Mouse (Mus musculus) intestine, embryonic 14.5 days (tissue): ENCODE measurements at regions not wholly inside any gene's neighbourhood (a gene's known extent, or its start where the extent isn't known, plus 50 kb on each side); places are given as distances from the start of the nearest gene placed in this dataset.

Experiments
- ATAC-seq: fragments of 200-750 bp; cut with Nextera tagmentation; replicated peaks from 2 replicates; pipeline ENCODE4 v1.8.0; 2017; ENCODE audit warnings: low read depth, moderate number of reproducible peaks, moderate TSS enrichment, moderate library complexity; ENCODE audit not compliant: low FRiP score, low TSS enrichment
- DNase-seq: peaks from one replicate; pipeline ENCODE4 v3.0.0-alpha.2; 2018; ENCODE audit warnings: low spot score
- H3K27ac ChIP-seq: fragments of 300-500 bp; sonication (generic); 2 replicates; pipeline ENCODE4 v1.5.1; 2014; ENCODE audit warnings: low read depth, mild to moderate bottlenecking, control low read depth
- H3K27me3 ChIP-seq: fragments of 300-500 bp; sonication (generic); replicated peaks from 2 replicates; pipeline ENCODE4 v1.6.1; 2014; ENCODE audit warnings: low read length, control low read depth; ENCODE audit not compliant: control insufficient read depth, insufficient read depth
- H3K36me3 ChIP-seq: fragments of 300-500 bp; sonication (generic); 2 replicates; pipeline ENCODE4 v1.6.1; 2014; ENCODE audit warnings: low read length, control low read depth; ENCODE audit not compliant: control insufficient read depth, insufficient read depth
- H3K4me1 ChIP-seq: fragments of 300-500 bp; sonication (generic); replicated peaks from 2 replicates; pipeline ENCODE4 v1.6.1; 2014; ENCODE audit warnings: low read length, control low read depth, mixed read lengths; ENCODE audit not compliant: control insufficient read depth, insufficient read depth
- H3K4me2 ChIP-seq: fragments of 300-500 bp; sonication (generic); 2 replicates; pipeline ENCODE4 v1.6.1; 2014; ENCODE audit warnings: low read length
- H3K4me3 ChIP-seq: fragments of 300-500 bp; sonication (generic); 2 replicates; pipeline ENCODE4 v1.5.1; 2014; ENCODE audit warnings: low read depth, low read length, control low read depth, mixed read lengths
- H3K9ac ChIP-seq: fragments of 300-500 bp; sonication (generic); 2 replicates; pipeline ENCODE4 v1.6.1; 2014; ENCODE audit warnings: mild to moderate bottlenecking, low read length
- H3K9me3 ChIP-seq: fragments of 300-500 bp; sonication (generic); 2 replicates; pipeline ENCODE4 v1.6.1; 2016; ENCODE audit warnings: low read length, control low read depth; ENCODE audit not compliant: control insufficient read depth
- WGBS: fragments of 180-500 bp; shearing (Covaris S2); extraction: QIAGEN DNeasy Blood & Tissue Kit; methylation state at CpG from one replicate; pipeline ENCODE4 v1.1.7; 2014; 5-methylcytosine and 5-hydroxymethylcytosine counted together

DNA sequence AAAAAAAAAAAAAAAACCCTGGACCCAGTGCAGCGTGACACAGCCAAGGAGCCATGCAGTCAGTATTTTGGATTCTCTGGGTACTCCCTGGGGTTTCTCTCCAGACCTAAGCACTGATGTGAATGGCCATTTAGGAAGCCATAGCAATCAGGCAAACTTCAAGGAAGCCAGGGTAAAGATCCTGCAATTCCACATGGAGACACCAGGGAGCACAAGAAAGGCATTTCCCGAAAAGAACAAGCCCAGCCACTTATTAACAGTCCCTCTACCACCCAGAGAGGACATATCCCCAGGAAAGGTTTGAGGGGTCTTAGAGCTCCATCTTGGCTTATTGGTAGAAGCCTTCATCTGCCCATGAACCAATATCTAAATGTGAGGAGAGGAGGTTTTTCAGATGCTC, 68.3 kb upstream of the Cdh5 start:
- Histone ChIP-seq H3K36me3 (no peaks in the 10 kb centered on the region), H3K27me3 (no peaks in the 10 kb centered on the region), H3K4me1 (peaks cover 3% of the 10 kb centered on the region), H3K4me2 (no peak overlapping the region), H3K27ac (no peak overlapping the region), H3K9me3 (peaks cover 13% of the 10 kb centered on the region; the same call in 1 of the 2 replicates), H3K4me3 (no peak overlapping the region), H3K9ac (no peak overlapping the region)
- DNase-seq (no peak), ATAC-seq (no peak)
- WGBS, result 57% methylated on average over 2 of the region's 2 CpGs

DNA sequence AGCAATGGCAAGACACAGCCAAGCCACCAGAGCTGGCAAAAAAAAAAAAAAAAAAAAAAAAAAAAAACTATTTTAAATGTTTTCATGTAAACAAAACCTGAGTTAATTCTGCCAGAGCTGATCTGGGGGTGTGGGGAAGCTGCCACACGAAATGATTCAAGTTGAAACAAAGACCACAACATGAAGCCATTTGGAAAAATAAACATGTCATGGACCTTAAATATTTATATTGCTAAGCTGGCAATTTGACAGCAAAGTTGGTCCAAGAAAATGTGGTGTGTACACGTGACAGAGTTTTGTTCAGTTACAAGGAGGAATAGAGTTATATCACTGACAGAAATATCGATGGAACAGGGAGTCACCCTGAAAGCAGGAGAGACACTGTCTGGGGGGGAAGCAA, 67.1 kb upstream of the Cdh5 start:
- Histone ChIP-seq H3K27me3 (no peaks in the 10 kb centered on the region), H3K36me3 (no peaks in the 10 kb centered on the region), H3K27ac (no peak overlapping the region), H3K4me3 (no peak overlapping the region), H3K9ac (no peak overlapping the region), H3K4me1 (no peaks in the 10 kb centered on the region), H3K9me3 (peaks cover 13% of the 10 kb centered on the region; the same call in 1 of the 2 replicates), H3K4me2 (no peak overlapping the region)
- WGBS, result 49% methylated on average over 3 of the region's 3 CpGs
- DNase-seq, result no peak
- no peak for ATAC-seq

DNA sequence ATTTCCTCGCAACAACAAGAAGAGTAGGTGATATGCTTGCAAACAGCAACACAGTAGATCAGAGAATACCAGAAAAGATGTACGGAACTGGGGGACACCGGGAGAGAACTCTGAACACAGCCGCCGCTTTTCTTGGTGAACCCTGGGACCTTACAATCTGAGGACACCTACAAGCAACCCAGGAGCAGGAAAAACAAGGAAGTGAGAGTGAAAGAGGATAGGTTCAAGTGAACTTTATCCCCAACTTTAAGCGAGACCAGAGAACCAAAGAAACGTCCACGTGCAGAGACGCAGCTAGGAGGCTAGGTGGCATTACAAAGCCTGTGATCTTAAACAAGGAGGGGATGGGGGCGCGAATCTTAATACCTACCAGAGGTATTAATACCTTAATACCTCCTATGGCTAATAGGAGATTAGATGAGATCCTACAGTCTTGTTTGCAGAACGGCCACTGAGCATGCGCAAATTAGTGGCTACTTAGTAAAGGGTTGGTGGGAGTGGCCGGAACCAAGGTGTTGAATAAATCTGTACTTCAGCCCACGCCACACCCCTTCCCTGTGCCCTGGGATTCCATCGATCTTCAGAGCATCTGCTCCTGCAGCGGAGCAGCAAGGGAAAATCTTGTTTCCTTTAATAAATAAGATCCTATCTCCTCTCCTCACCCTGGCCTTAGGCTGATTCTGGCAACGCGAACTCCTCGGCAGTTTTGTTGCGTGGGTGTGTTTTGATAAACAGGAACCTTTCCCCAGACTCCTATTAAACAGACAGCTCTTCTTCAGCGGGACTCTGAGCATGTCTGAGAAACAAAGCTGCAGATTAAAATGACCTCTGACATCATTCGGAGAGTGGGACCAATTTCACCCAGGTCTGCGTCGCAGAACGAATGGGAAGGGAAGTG, 64.6 kb upstream of the Cdh5 start:
- WGBS, result 70% methylated on average over 26 of the region's 26 CpGs
- DNase-seq, result no peak
- Histone ChIP-seq H3K4me2 (no peak overlapping the region), H3K4me1 (peaks cover 1% of the 10 kb centered on the region), H3K9ac (no peak overlapping the region), H3K9me3 (peaks cover 4% of the 10 kb centered on the region; the same call in 1 of the 2 replicates), H3K4me3 (no peak overlapping the region), H3K27me3 (no peaks in the 10 kb centered on the region), H3K27ac (no peak overlapping the region), H3K36me3 (no peaks in the 10 kb centered on the region)
- no peak for ATAC-seq

DNA sequence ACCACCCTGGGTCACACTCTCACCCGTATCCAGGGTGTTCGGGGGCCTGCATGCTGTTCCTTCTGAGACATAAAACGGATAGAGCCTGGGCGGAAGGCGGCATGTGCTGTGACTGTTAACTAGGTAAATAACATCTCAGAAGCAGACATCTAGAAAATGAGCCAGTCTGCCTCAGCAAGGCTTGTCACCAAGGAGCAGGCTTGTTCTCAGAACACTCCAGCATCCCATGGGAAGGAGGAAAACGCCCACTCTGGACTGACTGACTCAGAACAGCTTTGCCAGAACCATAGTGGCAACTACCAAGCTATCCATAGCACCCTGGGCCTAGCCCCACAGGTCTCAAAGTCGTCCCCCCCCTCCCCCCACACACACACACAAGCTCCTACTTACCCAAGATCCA, 63.8 kb upstream of the Cdh5 start:
- H3K4me2 ChIP-seq, result no peak overlapping the region
- no peaks in the 10 kb centered on the region for H3K36me3 ChIP-seq
- no peak for ATAC-seq
- no peak overlapping the region for H3K27ac ChIP-seq
- H3K4me1 ChIP-seq, result peaks cover 8% of the 10 kb centered on the region
- DNase-seq, result no peak
- no peak overlapping the region for H3K9ac ChIP-seq
- no peaks in the 10 kb centered on the region for H3K9me3 ChIP-seq
- no peaks in the 10 kb centered on the region for H3K27me3 ChIP-seq
- WGBS, result 81% methylated on average over 7 of the region's 7 CpGs
- H3K4me3 ChIP-seq, result no peak overlapping the region

DNA sequence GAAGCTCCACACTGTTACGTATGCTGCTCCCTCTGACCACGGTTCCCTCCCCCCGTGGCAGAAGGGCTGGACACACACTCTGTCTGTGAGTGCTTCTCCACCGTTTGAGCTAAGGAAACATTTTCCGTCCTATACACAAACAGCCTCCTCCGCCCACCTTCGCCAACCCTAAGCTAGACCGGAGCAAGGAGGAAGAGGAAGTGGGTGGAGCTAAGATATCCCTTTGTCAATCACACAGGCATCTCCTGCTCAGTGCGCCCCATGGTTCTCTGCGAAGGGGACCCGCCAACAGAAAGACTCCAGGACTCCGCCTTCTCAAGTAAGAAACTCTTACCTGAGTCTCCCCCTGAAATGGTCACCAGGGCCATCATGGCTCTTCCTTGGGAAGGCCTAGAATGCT, 61.9 kb upstream of the Cdh5 start:
- WGBS, result 71% methylated on average over 12 of the region's 12 CpGs
- H3K4me1 ChIP-seq, result peaks cover 8% of the 10 kb centered on the region
- no peak overlapping the region for H3K27ac ChIP-seq
- DNase-seq, result no peak
- no peak overlapping the region for H3K4me3 ChIP-seq
- no peak overlapping the region for H3K4me2 ChIP-seq
- no peak for ATAC-seq
- H3K36me3 ChIP-seq, result no peaks in the 10 kb centered on the region
- no peaks in the 10 kb centered on the region for H3K9me3 ChIP-seq
- no peak overlapping the region for H3K9ac ChIP-seq
- H3K27me3 ChIP-seq, result no peaks in the 10 kb centered on the region

DNA sequence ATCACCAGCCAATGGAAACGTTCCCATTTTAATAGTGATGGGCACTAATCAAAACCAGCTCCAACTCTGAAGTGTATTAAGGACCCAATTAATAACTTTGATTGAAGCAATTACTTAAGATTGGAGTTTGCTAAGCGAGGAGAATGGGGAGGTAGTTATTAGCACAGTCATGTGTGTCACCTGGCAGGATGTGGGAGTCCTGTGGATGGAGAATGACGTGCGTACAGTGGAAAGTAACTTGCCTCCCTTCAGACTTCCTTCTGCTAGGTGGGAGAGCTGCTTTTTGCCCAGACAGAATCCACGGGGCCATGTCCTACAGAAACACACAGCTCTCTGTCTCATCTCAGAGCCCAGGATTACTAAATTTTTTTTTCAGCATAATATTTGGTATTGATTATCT, 59.9 kb upstream of the Cdh5 start:
- H3K4me2 ChIP-seq, result no peak overlapping the region
- ATAC-seq, result no peak
- 83% methylated on average over 5 of the region's 5 CpGs for WGBS

DNA sequence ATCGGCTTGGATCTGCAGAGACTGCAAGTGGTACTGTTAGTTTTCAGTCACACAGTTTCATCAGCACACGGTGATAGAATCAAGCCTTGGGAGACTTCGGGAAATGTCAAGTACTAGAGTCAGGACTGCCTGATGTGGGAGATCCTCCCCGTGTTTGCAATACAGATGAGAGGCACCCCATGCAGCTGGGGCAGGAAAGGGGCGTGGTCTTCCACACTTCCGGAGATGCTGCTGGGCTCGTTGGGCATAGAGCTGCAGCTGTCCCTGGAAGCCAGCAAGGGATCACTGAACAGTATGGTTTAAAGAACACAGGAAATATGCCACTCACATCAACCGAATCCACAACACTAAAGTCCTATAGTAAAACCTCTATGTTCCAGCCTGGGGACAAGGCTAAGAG, 59.0 kb upstream of the Cdh5 start:
- H3K36me3 ChIP-seq, result no peaks in the 10 kb centered on the region
- no peak overlapping the region for H3K4me3 ChIP-seq
- peaks cover 8% of the 10 kb centered on the region for H3K4me1 ChIP-seq
- no peak overlapping the region for H3K9ac ChIP-seq
- no peaks in the 10 kb centered on the region for H3K9me3 ChIP-seq
- no peaks in the 10 kb centered on the region for H3K27me3 ChIP-seq
- no peak for DNase-seq
- H3K4me2 ChIP-seq, result no peak overlapping the region
- no peak overlapping the region for H3K27ac ChIP-seq
- peak; percentile 32; the same call in 1 of the 2 replicates for ATAC-seq
- WGBS, result 16% methylated on average over 8 of the region's 8 CpGs

More for the DNA sequence above, 59.9 kb upstream of the Cdh5 start:
- DNase-seq, result no peak
- H3K9me3 ChIP-seq, result no peaks in the 10 kb centered on the region
- no peak overlapping the region for H3K4me3 ChIP-seq
- no peaks in the 10 kb centered on the region for H3K36me3 ChIP-seq
- no peaks in the 10 kb centered on the region for H3K27me3 ChIP-seq
- H3K4me1 ChIP-seq, result peaks cover 8% of the 10 kb centered on the region
- no peak overlapping the region for H3K9ac ChIP-seq
- H3K27ac ChIP-seq, result no peak overlapping the region

DNA sequence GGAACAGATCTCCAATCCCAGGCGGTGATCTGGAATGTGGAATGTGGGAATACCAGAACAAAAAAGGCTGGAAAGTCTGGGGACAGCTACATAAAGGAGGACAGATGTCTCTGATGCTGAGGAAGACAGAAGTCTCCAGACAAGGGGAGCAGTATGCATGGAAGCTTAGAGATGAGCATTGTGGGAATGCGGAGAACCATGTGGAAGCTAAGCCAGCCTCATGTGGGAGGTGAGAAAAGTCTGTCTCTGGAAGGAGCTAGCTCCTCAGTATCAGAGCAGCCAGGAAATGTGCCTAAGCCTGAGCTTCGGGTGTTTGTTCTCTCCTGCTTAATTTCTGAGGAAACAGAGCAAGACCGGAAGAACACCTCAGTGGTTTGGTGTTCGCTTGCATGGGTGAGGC, 53.4 kb upstream of the Cdh5 start:
- Histone ChIP-seq H3K36me3 (no peaks in the 10 kb centered on the region), H3K27ac (no peak overlapping the region), H3K4me2 (no peak overlapping the region), H3K27me3 (no peaks in the 10 kb centered on the region), H3K4me3 (no peak overlapping the region), H3K9ac (no peak overlapping the region), H3K9me3 (no peaks in the 10 kb centered on the region), H3K4me1 (no peaks in the 10 kb centered on the region; the same call in 1 of the 2 replicates)
- ATAC-seq (no peak), DNase-seq (no peak)
- WGBS, result 69% methylated on average over 5 of the region's 5 CpGs

DNA sequence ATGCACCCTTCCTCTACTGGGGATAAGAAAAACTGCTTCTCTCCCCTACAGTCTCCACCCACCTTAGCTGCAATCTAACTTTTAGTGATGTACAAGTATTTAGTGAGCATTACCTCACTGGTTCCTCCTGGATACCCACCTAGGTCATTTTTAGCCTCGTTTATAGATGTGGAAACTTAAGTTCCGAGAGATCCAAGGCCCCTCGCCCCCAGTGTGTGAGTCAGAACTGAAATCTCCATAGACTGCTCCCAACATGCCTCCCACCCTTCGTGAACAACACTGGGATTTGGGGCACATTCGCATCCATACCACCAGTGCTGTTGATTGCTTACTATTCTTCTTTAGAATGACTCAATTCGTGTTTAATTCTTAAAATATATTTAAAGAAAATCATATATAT, 52.2 kb upstream of the Cdh5 start:
- Histone ChIP-seq H3K4me2 (no peak overlapping the region), H3K4me1 (no peaks in the 10 kb centered on the region), H3K27ac (no peak overlapping the region), H3K36me3 (no peaks in the 10 kb centered on the region), H3K9me3 (no peaks in the 10 kb centered on the region), H3K9ac (no peak overlapping the region), H3K27me3 (no peaks in the 10 kb centered on the region), H3K4me3 (no peak overlapping the region)
- no peak for ATAC-seq
- 92% methylated on average over 6 of the region's 6 CpGs for WGBS
- no peak for DNase-seq
